Comparison of ENCODE assay signal across 11 mouse cellular contexts in genomic region chr4:7596116-7596515, GRCm38 (mm10).
DNase-seq lines count a peak whose midpoint lies in the region.
"Had no signal": no experiment of that assay in that cellular context is flagged by ENCODE, and none has a peak within 500 bp of the region (broad histone marks: within the 10 kb centered on the region; RNA-seq: fewer than 3 reads in every experiment).

No protein-coding gene starts in this region.

- intact Hi-C loops in left cerebral cortex, postnatal 36 days (cut with DNase I) = loop anchor here (1.0 kb wide), 1 partner anchor 256 kb away; no protein-coding TSS in a partner anchor

- DNase-seq in layer of hippocampus, adult 11-12 months (ENCODE audit: low spot score) = peak; percentile 51
- DNase-seq in layer of hippocampus, postnatal 10 days (ENCODE audit: low spot score in 2 of 2) = no peak
- peak; percentile 11 for DNase-seq in thymus, postnatal 14 days
- no peak for DNase-seq in thymus, postnatal 0 days (ENCODE audit: low spot score)
- peak; percentile 29 to 34 for DNase-seq in left cerebral cortex, postnatal 36 days (ENCODE audit: low spot score in 2 of 2)
- no peak for DNase-seq in cerebellum, postnatal 14 days
- no peak for DNase-seq in cerebellum, postnatal 4 days (ENCODE audit: low spot score in 2 of 2)
- DNase-seq: cerebellum, adult 9-11 months; gastrocnemius, postnatal 36 days; liver, postnatal 0 days; thymus, adult 2 months had no signal

Comparison
In these comparisons a context has a peak if more than half of its experiments do, and no peak if none do; other contexts are left out.
1. DNase-seq: peak in layer of hippocampus, adult 11-12 months (single experiment), thymus, postnatal 14 days (single experiment) and left cerebral cortex, postnatal 36 days (2 of 2); none in layer of hippocampus, postnatal 10 days (0 of 2), thymus, postnatal 0 days (single experiment), cerebellum, postnatal 14 days (0 of 2) and cerebellum, postnatal 4 days (0 of 2).